Mouse (Mus musculus) retina, postnatal 7 days (tissue): Measurements from ENCODE around the gene Ppp1r10.
"Not testable (repeated sequence)": the region's sequence is repeated elsewhere in the genome, so short reads cannot be mapped to it uniquely, and the experiment has no call there.

Experiments used
- DNase-seq: peaks from one replicate; pipeline ENCODE4 v3.0.0-alpha.2; 2012; ENCODE audit warnings: low read depth, low spot score

The Ppp1r10 gene

GRCm38 (mm10) chr17:35930627-35931026 lies 14.4 kb downstream of the Ppp1r10 start:
- no peak for DNase-seq

- DNase-seq, result no peak
Measured at GRCm38 (mm10) chr17:35932608-35933007, 16.4 kb downstream of the Ppp1r10 start.

GRCm38 (mm10) chr17:35935763-35936162 lies 19.5 kb downstream of the Ppp1r10 start:
- not testable (repeated sequence) for DNase-seq

- peak; percentile 50 for DNase-seq
Measured at GRCm38 (mm10) chr17:35937700-35938348, 21.6 kb downstream of the Ppp1r10 start.

- no peak for DNase-seq
Measured at GRCm38 (mm10) chr17:35939108-35939507, 22.9 kb downstream of the Ppp1r10 start.

GRCm38 (mm10) chr17:35939941-35940340 lies 23.7 kb downstream of the Ppp1r10 start:
- DNase-seq, result no peak

- DNase-seq, result not testable (repeated sequence)
Measured at GRCm38 (mm10) chr17:35950946-35951345, 34.7 kb downstream of the Ppp1r10 start.

GRCm38 (mm10) chr17:35952559-35952958 lies 36.3 kb downstream of the Ppp1r10 start:
- not testable (repeated sequence) for DNase-seq

- no peak for DNase-seq
Measured at GRCm38 (mm10) chr17:35954665-35955064, 38.4 kb downstream of the Ppp1r10 start.

- no peak for DNase-seq
Measured at GRCm38 (mm10) chr17:35958533-35959223, 42.4 kb downstream of the Ppp1r10 start.

- DNase-seq, result no peak
Measured at GRCm38 (mm10) chr17:35963279-35963678, 47.0 kb downstream of the Ppp1r10 start.

- no peak for DNase-seq
Measured at GRCm38 (mm10) chr17:35967621-35968020, 51.4 kb downstream of the Ppp1r10 start.

- peak; percentile 95 for DNase-seq
Measured at GRCm38 (mm10) chr17:35969418-35970389, 53.5 kb downstream of the Ppp1r10 start, which contains the start of gene Abcf1. Gene Abcf1, minus strand, starts transcription at chr17:35969761.

GRCm38 (mm10) chr17:35972131-35972530 lies 55.9 kb downstream of the Ppp1r10 start:
- DNase-seq, result no peak

GRCm38 (mm10) chr17:35978811-35979400 lies 62.7 kb downstream of the Ppp1r10 start:
- peak; percentile 78 for DNase-seq

GRCm38 (mm10) chr17:35979401-35980362 lies 63.4 kb downstream of the Ppp1r10 start, which contains the start of the genes Gnl1 and Prr3:
Gene Gnl1, plus strand, starts transcription at chr17:35979851.
Gene Prr3, minus strand, starts transcription at chr17:35980236.
- peak; percentile 83 for DNase-seq

GRCm38 (mm10) chr17:35980363-35980754 lies 64.1 kb downstream of the Ppp1r10 start:
- no peak for DNase-seq

GRCm38 (mm10) chr17:35981776-35982175 lies 65.5 kb downstream of the Ppp1r10 start:
- DNase-seq, result no peak
